Mouse (Mus musculus): ENCODE results near the gene Scrt2. TPM values are rescaled to one million over a fixed set of nuclear protein-coding genes. Genes with fewer than 3 reads are reported as not detected.
A peak's percentile ranks its signal among the peaks of the same experiment; 100 is the strongest.

Scrt2 gene
- polyA plus RNA-seq, 1 experiment from 2014 or later: 11.1 TPM

DNA sequence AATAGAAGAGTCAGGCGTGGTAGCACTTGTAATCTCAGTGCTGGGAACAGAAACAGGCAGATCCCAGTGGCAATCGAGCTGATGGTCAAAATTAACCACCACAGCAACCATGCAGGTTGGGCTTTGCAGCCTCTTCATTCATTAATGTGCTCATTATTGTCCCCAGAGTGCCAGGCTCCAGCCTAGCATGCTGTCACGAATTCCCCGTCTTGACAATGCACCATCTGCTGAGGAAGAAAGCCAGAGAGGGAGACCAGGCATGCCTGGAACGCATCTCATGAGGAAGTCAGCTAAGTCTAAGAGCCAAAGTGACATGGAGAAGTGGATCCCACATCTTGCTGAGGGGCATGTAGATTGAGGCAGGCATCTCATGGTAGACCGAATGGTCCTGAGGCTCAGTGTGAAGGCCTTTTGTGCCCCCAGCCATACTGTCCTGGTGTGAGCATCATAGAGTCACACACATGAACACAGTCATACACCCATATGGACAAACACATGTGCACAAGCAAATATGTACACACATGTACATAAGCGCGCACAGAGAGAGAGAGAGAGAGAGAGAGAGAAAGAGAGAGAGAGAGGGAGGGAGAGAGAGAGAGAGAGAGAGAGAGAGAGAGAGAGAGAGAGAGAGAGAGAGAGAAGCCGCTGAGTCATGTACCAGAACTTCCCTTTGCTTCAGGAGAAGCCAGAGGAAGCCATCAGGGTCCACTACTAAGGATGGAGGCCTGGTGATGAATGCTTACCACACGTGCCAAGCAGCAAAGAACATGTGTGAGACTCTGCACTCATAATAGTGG is 58.1 kb downstream of the Scrt2 start:
- Histone ChIP-seq H3K27me3 (peaks cover 20% of the 10 kb centered on the region), H3K9me3 (no peaks in the 10 kb centered on the region), H3K9ac (no peak overlapping the region), H3K27ac (replicated peaks) (no peak overlapping the region), H3K4me3 (no peak overlapping the region), H3K4me2 (no peak overlapping the region), H3K4me1 (replicated peaks) (peaks cover 36% of the 10 kb centered on the region), H3K36me3 (no peaks in the 10 kb centered on the region)
- ATAC-seq (ENCODE audit: low FRiP score, low read depth): no peak
- 56% methylated on average over 10 of the region's 10 CpGs for WGBS

DNA sequence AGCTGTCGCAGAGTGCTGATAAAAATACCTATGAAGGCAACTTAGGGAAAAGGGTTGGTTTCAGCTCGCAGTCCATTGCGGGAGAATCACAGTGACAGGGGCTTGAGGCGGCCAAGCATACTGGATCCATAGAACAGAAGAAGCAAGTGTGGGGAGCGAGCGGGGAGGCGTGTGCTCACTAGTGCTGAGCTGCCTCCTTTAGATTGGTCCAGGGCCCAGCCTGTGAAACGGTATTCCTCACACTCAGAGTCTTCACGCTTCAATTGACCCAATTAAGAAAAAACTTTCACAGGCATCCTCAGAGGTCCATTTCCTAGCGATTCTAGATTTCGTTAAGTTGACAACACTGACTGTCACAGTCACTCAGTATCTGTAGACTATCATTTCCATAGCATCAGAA is 59.6 kb downstream of the Scrt2 start:
- H3K4me1 ChIP-seq (replicated peaks): peaks cover 36% of the 10 kb centered on the region
- H3K27ac ChIP-seq (replicated peaks): no peak overlapping the region
- H3K4me2 ChIP-seq: no peak overlapping the region
- no peaks in the 10 kb centered on the region for H3K9me3 ChIP-seq
- peaks cover 27% of the 10 kb centered on the region for H3K27me3 ChIP-seq
- H3K4me3 ChIP-seq: no peak overlapping the region
- H3K9ac ChIP-seq: no peak overlapping the region
- ATAC-seq (ENCODE audit: low FRiP score, low read depth): no peak
- WGBS: 36% methylated on average over 11 of the region's 11 CpGs
- H3K36me3 ChIP-seq: no peaks in the 10 kb centered on the region

DNA sequence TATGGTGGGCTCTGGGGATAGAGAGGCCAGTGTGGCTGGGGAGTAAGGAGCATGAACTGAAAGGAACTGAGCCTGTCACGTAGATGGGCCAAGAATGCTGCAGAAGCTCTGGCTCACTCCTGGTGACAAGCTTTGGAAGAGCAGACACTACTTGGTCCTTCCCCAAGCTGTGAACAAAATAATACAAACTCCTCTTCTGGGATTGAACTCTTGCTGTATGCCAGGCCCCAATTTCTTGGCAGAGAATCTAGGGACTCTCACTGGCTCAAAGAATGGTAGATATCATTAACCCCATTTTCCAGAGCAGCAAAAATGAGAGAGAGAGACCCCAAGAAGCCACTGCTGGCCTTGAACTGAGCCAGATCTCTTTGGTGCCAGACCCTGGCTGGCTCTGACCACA is 60.2 kb downstream of the Scrt2 start:
- WGBS: 61% methylated on average over 1 of the region's 1 CpGs
- Histone ChIP-seq H3K27ac (replicated peaks) (no peak overlapping the region), H3K36me3 (no peaks in the 10 kb centered on the region), H3K4me1 (replicated peaks) (peaks cover 36% of the 10 kb centered on the region), H3K27me3 (peaks cover 27% of the 10 kb centered on the region), H3K4me3 (no peak overlapping the region), H3K9me3 (no peaks in the 10 kb centered on the region), H3K9ac (no peak overlapping the region), H3K4me2 (peak overlapping the region; percentile 73)
- no peak for ATAC-seq (ENCODE audit: low FRiP score, low read depth)

DNA sequence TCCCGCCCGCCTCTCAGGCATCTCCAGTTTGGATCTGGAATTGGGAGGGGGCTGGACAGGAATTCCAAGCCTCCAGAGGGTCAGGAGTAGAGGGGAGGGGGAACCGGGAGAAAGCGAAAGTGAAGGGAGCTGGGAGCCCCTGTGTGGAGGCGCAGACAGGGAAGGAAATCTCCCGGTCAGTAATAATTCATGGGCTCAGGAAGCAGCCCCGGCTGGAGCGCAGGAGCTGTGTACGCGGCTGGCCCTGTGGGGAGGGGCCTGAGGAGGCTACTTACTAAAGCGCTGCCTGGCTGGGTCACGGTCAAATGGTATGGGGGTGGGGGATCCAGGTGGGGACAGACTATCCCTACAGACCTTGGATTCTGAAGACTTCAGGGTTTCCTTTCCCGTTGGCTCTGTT is 60.7 kb downstream of the Scrt2 start:
- Histone ChIP-seq H3K4me2 (peak overlapping the region; percentile 73), H3K27ac (replicated peaks) (no peak overlapping the region), H3K27me3 (peaks cover 27% of the 10 kb centered on the region), H3K36me3 (no peaks in the 10 kb centered on the region), H3K4me1 (replicated peaks) (peaks cover 36% of the 10 kb centered on the region), H3K4me3 (peak overlapping the region; percentile 12; the same call in 1 of the 2 replicates), H3K9me3 (no peaks in the 10 kb centered on the region), H3K9ac (no peak overlapping the region)
- under 1% methylated on average over 13 of the region's 13 CpGs for WGBS
- no peak for ATAC-seq (ENCODE audit: low FRiP score, low read depth)

- peak overlapping the region; percentile 46 for H3K4me3 ChIP-seq
- H3K36me3 ChIP-seq: no peaks in the 10 kb centered on the region
- peak overlapping the region; percentile 73 for H3K4me2 ChIP-seq
- 2% methylated on average over 11 of the region's 11 CpGs for WGBS
- peaks cover 27% of the 10 kb centered on the region for H3K27me3 ChIP-seq
- no peak for ATAC-seq (ENCODE audit: low FRiP score, low read depth)
- no peak overlapping the region for H3K27ac ChIP-seq (replicated peaks)
- no peak overlapping the region for H3K9ac ChIP-seq
- H3K4me1 ChIP-seq (replicated peaks): peaks cover 36% of the 10 kb centered on the region
- H3K9me3 ChIP-seq: no peaks in the 10 kb centered on the region
Observed at GRCm38 (mm10) chr2:152142571-152142970, 61.2 kb downstream of the Scrt2 start.

GRCm38 (mm10) chr2:152143279-152144157 is 62.2 kb downstream of the Scrt2 start, which contains the start of gene Tcf15:
Tcf15 (plus strand) TSS chr2:152143561.
- no peak within 1 kb of the TSS for H3K27ac ChIP-seq (replicated peaks)
- peak; percentile 36; the same call in 1 of the 2 replicates for ATAC-seq (ENCODE audit: low FRiP score, low read depth)

GRCm38 (mm10) chr2:152144158-152144450 is 62.8 kb downstream of the Scrt2 start:
- peak overlapping the region; percentile 73 for H3K4me2 ChIP-seq
- peaks cover 27% of the 10 kb centered on the region for H3K27me3 ChIP-seq
- WGBS: 21% methylated on average over 9 of the region's 9 CpGs
- no peaks in the 10 kb centered on the region for H3K36me3 ChIP-seq
- ATAC-seq (ENCODE audit: low FRiP score, low read depth): no peak
- H3K27ac ChIP-seq (replicated peaks): no peak overlapping the region
- H3K4me3 ChIP-seq: peak overlapping the region; percentile 46
- no peaks in the 10 kb centered on the region for H3K9me3 ChIP-seq
- H3K9ac ChIP-seq: peak overlapping the region; percentile 35
- H3K4me1 ChIP-seq (replicated peaks): peaks cover 36% of the 10 kb centered on the region

More at GRCm38 (mm10) chr2:152143279-152144157, 62.2 kb downstream of the Scrt2 start, which contains the start of gene Tcf15:
- Histone ChIP-seq H3K36me3 (no peaks in the 10 kb centered on the region), H3K4me1 (replicated peaks) (peaks cover 36% of the 10 kb centered on the region), H3K27me3 (peaks cover 27% of the 10 kb centered on the region), H3K4me3 (peak within 1 kb of the TSS; percentile 46), H3K9ac (peak within 1 kb of the TSS; percentile 35), H3K9me3 (no peaks in the 10 kb centered on the region), H3K4me2 (peak within 1 kb of the TSS; percentile 73)
- under 1% methylated on average over 113 of the region's 118 CpGs for WGBS

- Histone ChIP-seq H3K4me3 (no peak overlapping the region), H3K9me3 (no peaks in the 10 kb centered on the region), H3K4me1 (replicated peaks) (peaks cover 36% of the 10 kb centered on the region), H3K27me3 (peaks cover 27% of the 10 kb centered on the region), H3K9ac (no peak overlapping the region), H3K27ac (replicated peaks) (no peak overlapping the region), H3K36me3 (no peaks in the 10 kb centered on the region), H3K4me2 (peak overlapping the region; percentile 73)
- WGBS: 68% methylated on average over 5 of the region's 5 CpGs
- ATAC-seq (ENCODE audit: low FRiP score, low read depth): no peak
Observed at GRCm38 (mm10) chr2:152144501-152144900, 63.2 kb downstream of the Scrt2 start.

Other genes with a start within 250 kb of the Scrt2 start
- 0.28 and 0.49 TPM in 2 replicates for gene Rspo4, start 238.6 kb upstream of the Scrt2 start, polyA plus RNA-seq (2015; fragmentation: Nextera tagmentation; extraction: Ambion mirVana)
- gene Angpt4, start 170.3 kb upstream of the Scrt2 start, polyA plus RNA-seq (2015; fragmentation: Nextera tagmentation; extraction: Ambion mirVana): 0.26 and 0.34 TPM in 2 replicates
- 48.3 and 54.6 TPM in 2 replicates for gene Fam110a, start 101.3 kb upstream of the Scrt2 start, polyA plus RNA-seq (2015; fragmentation: Nextera tagmentation; extraction: Ambion mirVana)
- 1.4 and 1.7 TPM in 2 replicates for gene Slc52a3, start 85.0 kb upstream of the Scrt2 start, polyA plus RNA-seq (2015; fragmentation: Nextera tagmentation; extraction: Ambion mirVana)
- 24.4 and 24.7 TPM in 2 replicates for gene Srxn1, start 24.0 kb downstream of the Scrt2 start, polyA plus RNA-seq (2015; fragmentation: Nextera tagmentation; extraction: Ambion mirVana)
- gene Tcf15, start 62.0 kb downstream of the Scrt2 start, polyA plus RNA-seq (2015; fragmentation: Nextera tagmentation; extraction: Ambion mirVana): 1.1 and 1.7 TPM in 2 replicates
- 94.2 and 97.7 TPM in 2 replicates for gene Csnk2a1, start 145.3 kb downstream of the Scrt2 start, polyA plus RNA-seq (2015; fragmentation: Nextera tagmentation; extraction: Ambion mirVana)
- 32.1 and 36.5 TPM in 2 replicates for gene Tbc1d20, start 212.3 kb downstream of the Scrt2 start, polyA plus RNA-seq (2015; fragmentation: Nextera tagmentation; extraction: Ambion mirVana)

Measured in hindbrain, embryonic 15.5 days (tissue).